Mouse (Mus musculus): ENCODE measurements around the gene Stam2. TPM values are rescaled to one million over a fixed set of nuclear protein-coding genes. Genes with fewer than 3 reads are reported as not detected.

Stam2 gene
- polyA plus RNA-seq, 1 experiment from 2014 or later = 39.4 TPM

- in situ Hi-C loops (cut with MboI; ENCODE audit: low pct_unique_long_range_greater_than_20kb) = no loop called here
- POLR2A ChIA-PET = interaction anchor here (0.5 kb wide), 1 partner anchor 36 kb away, joined by 5 read pairs; no protein-coding TSS in a partner anchor
- ATAC-seq (no peak), DNase-seq (ENCODE audit: low read depth, low spot score) (no peak)
- no peak for TF ChIP-seq CTCF (IDR thresholded peaks at IDR 0.05)
- no peaks in the 10 kb centered on the region for H3K27me3 ChIP-seq
- CTCF ChIA-PET = no interaction called here
Observed at GRCm38 (mm10) chr2:52651547-52651946, 90.5 kb downstream of the Stam2 start.

DNA sequence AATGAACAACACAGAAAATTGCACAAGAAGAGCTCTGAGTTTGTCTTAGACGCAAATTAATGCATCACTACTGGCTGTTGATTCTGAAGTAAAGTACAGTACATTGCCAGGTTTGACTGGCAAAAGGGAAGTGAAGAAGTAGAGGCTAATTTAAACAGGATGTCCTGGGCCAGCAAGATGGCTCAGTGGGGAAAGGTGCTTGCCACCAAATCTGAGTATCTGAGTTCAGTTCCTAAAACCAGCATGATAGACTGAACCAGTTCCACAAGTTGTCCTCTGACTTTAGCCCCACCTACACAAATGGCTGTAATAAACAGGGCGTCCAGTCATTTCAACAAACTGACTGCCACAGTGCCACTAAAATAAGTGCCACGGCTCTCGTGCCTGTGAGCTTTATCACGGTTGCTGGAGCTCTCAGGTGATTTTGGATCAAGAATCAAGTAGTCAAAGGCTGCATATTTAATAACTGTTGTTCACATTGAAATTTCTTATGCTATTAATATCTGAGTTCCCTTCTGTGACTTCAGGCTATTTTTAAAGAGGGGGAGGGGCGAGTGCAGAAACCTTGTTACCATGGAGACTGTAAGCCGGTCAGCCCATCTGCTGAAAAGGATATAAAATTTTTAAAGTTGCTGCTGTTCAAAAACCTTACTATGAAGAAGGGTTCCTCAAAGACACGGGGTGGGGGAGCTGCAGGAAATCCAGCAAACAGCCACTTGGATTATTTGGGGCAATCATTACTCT is 94.7 kb downstream of the Stam2 start:
- ChIA-PET CTCF (no interaction called here), POLR2A (no interaction called here)
- no peak for TF ChIP-seq CTCF (IDR thresholded peaks at IDR 0.05)
- in situ Hi-C loops (cut with MboI; ENCODE audit: low pct_unique_long_range_greater_than_20kb) = loop anchor here (25.0 kb wide), 2 partner anchors 465 to 1465 kb away; no protein-coding TSS in a partner anchor
- ATAC-seq = no peak
- H3K27me3 ChIP-seq = no peaks in the 10 kb centered on the region
- DNase-seq (ENCODE audit: low read depth, low spot score) = no peak

- DNase-seq (ENCODE audit: low read depth, low spot score) = no peak
- no peak for TF ChIP-seq CTCF (IDR thresholded peaks at IDR 0.05)
- H3K27me3 ChIP-seq = no peaks in the 10 kb centered on the region
- in situ Hi-C loops (cut with MboI; ENCODE audit: low pct_unique_long_range_greater_than_20kb) = loop anchor here (25.0 kb wide), 2 partner anchors 469 to 1469 kb away; no protein-coding TSS in a partner anchor
- CTCF ChIA-PET = interaction anchor here (1.4 kb wide), 1 partner anchor 9 kb away, joined by 3 read pairs; no protein-coding TSS in a partner anchor
- ATAC-seq = no peak
- POLR2A ChIA-PET = interaction anchor here (0.5 kb wide), 1 partner anchor 311 kb away, joined by 3 read pairs; no protein-coding TSS in a partner anchor
Observed at GRCm38 (mm10) chr2:52643657-52644056, 98.4 kb downstream of the Stam2 start.

Other genes starting within 250 kb of the Stam2 start
- 1.7 TPM for gene Cacnb4, start 65.5 kb downstream of the Stam2 start, polyA plus RNA-seq (2021)
- 14.4 TPM for gene Fmnl2, start 115.6 kb upstream of the Stam2 start, polyA plus RNA-seq (2021)